Mouse (Mus musculus): ENCODE measurements around the gene Rab15. TPM values are rescaled to one million over a fixed set of nuclear protein-coding genes. Genes with fewer than 3 reads are reported as not detected.
A peak's percentile ranks its signal among the peaks of the same experiment; 100 is the strongest.

The Rab15 gene
- total and polyA plus RNA-seq, 3 experiments, result 2.7 to 22.7 TPM; not detected in 1

- Histone ChIP-seq H3K4me1 (ENCODE audit: control insufficient read depth in 1 of 2, insufficient read depth in 2 of 2, low read length in 2 of 2) (peaks cover 0 to 17% of the 10 kb centered on the region in 2 experiments; a peak in 3 of 4 replicates), H3K4me3 (ENCODE audit: control insufficient read depth in 1 of 2, insufficient read depth in 1 of 2, low read depth in 2 of 2, low read length in 2 of 2) (peak within 1 kb of the TSS; percentile 57 to 90), H3K27me3 (ENCODE audit: control insufficient read depth in 1 of 2, insufficient read depth in 2 of 2, low read length in 2 of 2) (no peaks in the 10 kb centered on the region), H3K9me3 (replicated peaks; ENCODE audit: insufficient read depth, low read length) (no peaks in the 10 kb centered on the region), H3K27ac (ENCODE audit: control insufficient read depth, low read depth, low read length) (peak within 1 kb of the TSS; percentile 91), H3K36me3 (ENCODE audit: control insufficient read depth in 1 of 2, insufficient read depth in 2 of 2, low read length in 2 of 2) (peaks cover 0 to 14% of the 10 kb centered on the region in 2 experiments; a peak in 2 of 4 replicates), H3K9ac (ENCODE audit: control insufficient read depth, low read depth, low read length, poor library complexity, severe bottlenecking) (peak within 1 kb of the TSS; percentile 95), H3K79me2 (ENCODE audit: control insufficient read depth, insufficient read depth, low read length, poor library complexity) (peaks cover 19% of the 10 kb centered on the region)
- DNase-seq (ENCODE audit: low read depth, low spot score), result peak; percentile 100
- TF ChIP-seq CTCF (IDR thresholded peaks at IDR 0.05 in 2 of 3, conservative IDR thresholded peaks at IDR 0.05 in 1 of 3; ENCODE audit: control insufficient read depth in 1 of 3, insufficient read depth in 1 of 3, low read depth in 2 of 3, low read length in 3 of 3, poor library complexity in 1 of 3, severe bottlenecking in 1 of 3), result no peak
- peak; percentile 84 for TF ChIP-seq NELFE (IDR thresholded peaks at IDR 0.05; ENCODE audit: low read depth, low read length)
- peak; percentile 62; the same call in 1 of the 2 replicates for TF ChIP-seq MYC (IDR thresholded peaks at IDR 0.05; ENCODE audit: low read depth, low read length)
- TF ChIP-seq POLR2A (IDR thresholded peaks at IDR 0.05; ENCODE audit: control insufficient read depth in 1 of 2, insufficient read depth in 1 of 2, low read depth in 1 of 2, low read length in 2 of 2, poor library complexity in 1 of 2), result peak; percentile 63 to 96; a peak in 3 of 4 replicates
- no peak for TF ChIP-seq USF1 (IDR thresholded peaks at IDR 0.05; ENCODE audit: low read depth, low read length)
- no peak for TF ChIP-seq E2F4 (IDR thresholded peaks at IDR 0.05; ENCODE audit: borderline replicate concordance, low read depth, low read length)
- TF ChIP-seq ETS1 (IDR thresholded peaks at IDR 0.05; ENCODE audit: low read depth, low read length), result peak; percentile 91
- no peak for TF ChIP-seq MAFK (IDR thresholded peaks at IDR 0.05; ENCODE audit: borderline replicate concordance, low read depth, low read length)
- TF ChIP-seq MAX (IDR thresholded peaks at IDR 0.05; ENCODE audit: low read length), result no peak; the same call in 1 of the 2 replicates
- no peak for TF ChIP-seq TAL1 (IDR thresholded peaks at IDR 0.05; ENCODE audit: low read length)
- no peak for TF ChIP-seq USF2 (IDR thresholded peaks at IDR 0.05; ENCODE audit: borderline replicate concordance in 1 of 2, insufficient read depth in 1 of 2, low read depth in 1 of 2, low read length in 2 of 2)
- TF ChIP-seq GABPA (IDR thresholded peaks at IDR 0.05; ENCODE audit: low read depth, low read length), result no peak
- peak; percentile 7; the same call in 1 of the 2 replicates for TF ChIP-seq ZMIZ1 (IDR thresholded peaks at IDR 0.05; ENCODE audit: low read depth, low read length)
- peak in 1 of 2 experiments; percentile 47; a peak in 2 of 4 replicates for TF ChIP-seq EP300 (IDR thresholded peaks at IDR 0.05; ENCODE audit: low read depth in 1 of 2, low read length in 2 of 2)
- no peak for TF ChIP-seq TCF12 (IDR thresholded peaks at IDR 0.05; ENCODE audit: low read depth, low read length)
- no peak for TF ChIP-seq CHD1 (IDR thresholded peaks at IDR 0.05; ENCODE audit: low read depth, low read length)
- TF ChIP-seq ZNF384 (IDR thresholded peaks at IDR 0.05; ENCODE audit: low read depth, low read length), result no peak
- no peak for TF ChIP-seq ZKSCAN1 (IDR thresholded peaks at IDR 0.05; ENCODE audit: low read depth, low read length)
- TF ChIP-seq JUND (IDR thresholded peaks at IDR 0.05; ENCODE audit: low read depth, low read length), result no peak
- TF ChIP-seq MEF2A (IDR thresholded peaks at IDR 0.05; ENCODE audit: extremely low read depth, insufficient replicate concordance, low read depth, low read length, poor library complexity, severe bottlenecking), result no peak
- peak; percentile 64 for TF ChIP-seq MXI1 (IDR thresholded peaks at IDR 0.05; ENCODE audit: low read depth, low read length)
- no peak for TF ChIP-seq NRF1 (IDR thresholded peaks at IDR 0.05; ENCODE audit: insufficient read depth, low read depth, low read length, poor library complexity, severe bottlenecking)
- TF ChIP-seq RCOR1 (IDR thresholded peaks at IDR 0.05; ENCODE audit: low read depth, low read length), result no peak
- TF ChIP-seq MYB (IDR thresholded peaks at IDR 0.05; ENCODE audit: low read depth, low read length), result no peak
- peak; percentile 79 for TF ChIP-seq HCFC1 (IDR thresholded peaks at IDR 0.05; ENCODE audit: low read depth, low read length)
- no peak for TF ChIP-seq SMC3 (IDR thresholded peaks at IDR 0.05; ENCODE audit: low read depth, low read length)
- TF ChIP-seq POLR2AphosphoS2 (IDR thresholded peaks at IDR 0.05; ENCODE audit: low read length), result peak; percentile 80; the same call in 1 of the 2 replicates
- TF ChIP-seq ELF1 (IDR thresholded peaks at IDR 0.05; ENCODE audit: low read depth, low read length), result peak; percentile 91
- no peak for TF ChIP-seq BHLHE40 (IDR thresholded peaks at IDR 0.05; ENCODE audit: borderline replicate concordance, low read depth, low read length)
- no peak for TF ChIP-seq POLR2AphosphoS5 (IDR thresholded peaks at IDR 0.05; ENCODE audit: borderline replicate concordance, low read depth, low read length)
- TF ChIP-seq RAD21 (IDR thresholded peaks at IDR 0.05; ENCODE audit: low read depth, low read length), result no peak
- TF ChIP-seq TBP (IDR thresholded peaks at IDR 0.05; ENCODE audit: low read depth, low read length), result peak; percentile 85
- peak; percentile 51; the same call in 1 of the 2 replicates for TF ChIP-seq GATA1 (IDR thresholded peaks at IDR 0.05; ENCODE audit: low read depth, low read length)
- TF ChIP-seq ZC3H11A (IDR thresholded peaks at IDR 0.05; ENCODE audit: low read depth, low read length), result no peak
- no peak for TF ChIP-seq UBTF (IDR thresholded peaks at IDR 0.05; ENCODE audit: borderline replicate concordance, insufficient read depth, low read depth, low read length)
- no peak for TF ChIP-seq SIN3A (IDR thresholded peaks at IDR 0.05; ENCODE audit: low read length)
- TF ChIP-seq MAZ (IDR thresholded peaks at IDR 0.05; ENCODE audit: low read depth, low read length), result no peak
Observed at GRCm38 (mm10) chr12:76765354-76765851, 57.3 kb downstream of the Rab15 start, which contains the start of the genes Churc1 and Fntb. Churc1 (plus strand) TSS chr12:76765538. Fntb (plus strand) TSS chr12:76765589.
